Mouse (Mus musculus) yolk sac, embryonic 10.5 days (tissue): ENCODE data around the gene Selplg.
"Not testable (repeated sequence)": the region's sequence is repeated elsewhere in the genome, so short reads cannot be mapped to it uniquely, and the experiment has no call there.

Experiments
- DNase-seq: peaks from one replicate; pipeline ENCODE4 v3.0.0-alpha.2; 2017; ENCODE audit warnings: low spot score

Selplg gene

DNA sequence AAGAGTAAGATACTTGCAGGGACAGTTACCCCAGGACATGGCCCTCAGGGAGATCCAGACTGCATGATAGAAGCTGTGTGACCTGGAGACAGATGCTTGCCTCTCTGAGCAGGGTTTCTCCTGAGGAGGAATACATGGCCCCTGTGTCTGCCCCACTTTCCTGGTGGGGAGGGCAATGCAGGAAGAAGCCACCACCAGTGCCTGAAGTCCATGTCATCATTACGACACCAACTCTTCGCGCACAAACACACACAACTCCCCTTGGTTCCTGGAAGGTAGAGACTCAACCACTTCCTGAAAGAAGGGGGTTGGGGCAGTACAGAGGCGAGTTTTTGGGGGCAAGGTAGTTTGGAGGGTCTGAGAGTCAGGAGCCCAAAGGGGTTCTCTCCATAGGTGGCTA is 8.2 kb downstream of the Selplg start:
- no peak for DNase-seq

DNA sequence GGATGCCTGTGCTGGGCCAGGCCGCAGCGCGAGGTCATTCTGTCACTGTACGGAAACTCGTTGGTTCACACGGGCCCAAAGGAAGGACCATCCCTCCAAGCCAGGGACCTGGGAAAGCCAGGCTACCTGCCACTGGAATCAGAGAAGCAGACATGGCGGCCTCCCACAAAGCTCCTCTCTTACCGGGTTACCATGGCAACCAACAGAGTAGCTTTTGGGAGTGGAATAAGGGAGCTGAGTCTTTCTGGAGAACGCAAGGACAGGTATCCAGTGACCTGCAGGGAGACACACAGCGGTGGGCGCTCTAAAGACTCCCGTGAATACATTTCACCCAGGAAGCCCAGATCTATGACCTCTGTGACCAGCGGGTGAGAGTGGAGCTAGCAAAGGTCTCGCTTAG is 13.9 kb downstream of the Selplg start:
- no peak for DNase-seq

DNA sequence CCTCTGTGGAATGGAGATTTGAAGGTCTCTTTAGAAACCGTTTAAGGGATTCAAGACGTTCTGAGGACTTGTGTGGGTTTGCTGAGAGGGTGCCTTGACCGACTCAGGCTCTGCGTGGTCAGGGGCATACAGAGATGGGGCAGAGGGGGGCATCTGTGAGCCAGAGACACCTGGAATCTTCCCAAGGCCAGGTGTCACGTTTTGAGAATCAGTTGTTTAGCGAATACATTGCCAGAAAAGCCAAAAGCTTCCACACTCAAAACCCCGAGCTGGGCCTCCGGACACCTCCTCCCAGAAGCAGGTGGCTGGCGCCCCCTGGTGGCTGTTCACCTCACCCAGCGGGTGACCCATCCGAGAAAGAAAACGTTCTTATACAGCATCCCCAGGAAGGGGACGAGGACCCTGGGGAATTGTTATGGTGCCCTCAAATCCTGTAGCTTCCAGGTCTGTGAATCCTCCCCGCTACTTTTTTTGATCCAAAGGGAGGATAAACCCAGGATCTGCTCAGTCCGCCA is 16.7 kb downstream of the Selplg start:
- peak; percentile 64 for DNase-seq

DNA sequence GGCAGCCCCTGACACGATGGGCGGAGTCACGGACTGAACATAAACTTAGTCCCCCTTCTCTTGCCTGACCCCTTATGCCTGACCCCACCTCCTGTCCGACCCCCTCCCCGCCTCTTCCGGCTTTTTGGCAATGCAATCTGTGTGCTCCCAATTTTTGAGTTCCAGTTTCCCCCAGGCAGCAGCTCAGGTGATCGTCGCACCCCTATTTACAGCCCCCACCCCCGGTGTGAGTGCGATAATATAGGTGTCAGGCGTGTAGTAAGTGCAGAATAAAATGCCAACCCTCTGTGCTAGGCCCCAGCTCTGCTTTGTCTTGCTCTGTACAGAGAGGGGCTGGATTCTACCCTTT is 17.4 kb downstream of the Selplg start:
- no peak for DNase-seq

DNA sequence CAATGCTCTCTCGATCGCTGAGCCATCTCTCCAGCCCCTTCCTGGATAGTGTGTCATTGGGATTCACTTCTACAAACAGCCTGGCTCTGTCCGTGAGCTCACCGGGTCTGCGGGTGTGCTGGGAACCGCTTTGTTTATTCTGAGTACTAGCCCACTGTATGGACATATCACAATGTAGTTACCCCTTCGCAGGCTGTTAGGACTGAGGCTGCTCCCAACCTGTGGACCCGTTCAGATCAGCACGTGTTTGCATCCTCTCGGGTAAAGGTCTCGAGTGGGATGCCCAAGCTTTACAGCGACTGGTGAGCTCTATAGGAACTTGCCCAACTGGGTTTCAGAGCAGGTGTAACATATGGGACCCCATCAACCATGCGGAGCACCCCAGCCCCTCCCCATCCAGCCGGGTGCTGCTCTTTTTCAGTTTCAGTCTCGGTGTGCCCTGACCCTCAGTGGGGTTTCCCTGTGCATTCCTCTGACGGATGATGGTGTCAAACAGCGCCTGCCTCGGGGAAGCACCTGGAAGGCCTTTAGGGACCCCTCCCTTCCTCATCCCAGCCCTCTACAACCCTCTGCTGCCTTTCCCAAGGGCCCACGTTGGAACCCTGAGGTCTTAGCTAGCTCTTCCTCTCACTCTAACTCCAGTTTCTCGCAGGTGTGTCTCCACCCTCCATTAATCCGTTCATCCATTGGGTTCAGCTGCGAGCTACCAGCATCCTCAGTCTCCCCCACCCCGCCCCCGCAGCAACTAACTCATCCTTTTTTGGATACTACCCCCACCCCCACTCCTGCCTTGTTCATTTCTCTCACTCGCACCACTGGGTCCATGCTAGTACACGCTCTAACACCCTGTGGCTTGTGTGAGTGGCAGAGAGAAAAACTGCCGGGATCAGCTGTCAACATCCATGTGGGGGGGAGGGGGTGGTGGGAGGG is 18.1 kb downstream of the Selplg start:
- DNase-seq = no peak

DNA sequence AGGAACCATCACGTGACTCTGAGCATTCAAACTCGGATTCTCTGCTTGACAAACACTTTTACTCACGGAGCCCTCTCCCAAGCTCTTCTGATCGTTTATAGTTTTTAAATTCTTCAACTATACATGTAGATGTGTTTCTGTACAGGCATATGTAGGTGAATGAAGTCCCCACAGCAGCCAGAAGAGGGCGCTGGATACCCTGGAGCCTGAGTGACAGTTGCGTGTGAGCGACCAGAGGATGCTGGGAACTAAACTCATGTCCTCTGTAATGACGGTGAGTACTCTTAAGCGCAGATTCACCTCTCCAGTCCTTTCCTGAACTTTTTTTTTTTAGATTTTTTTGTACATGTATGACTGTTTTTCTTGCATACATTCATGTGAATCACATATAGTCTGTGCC is 18.8 kb downstream of the Selplg start:
- DNase-seq = no peak

DNA sequence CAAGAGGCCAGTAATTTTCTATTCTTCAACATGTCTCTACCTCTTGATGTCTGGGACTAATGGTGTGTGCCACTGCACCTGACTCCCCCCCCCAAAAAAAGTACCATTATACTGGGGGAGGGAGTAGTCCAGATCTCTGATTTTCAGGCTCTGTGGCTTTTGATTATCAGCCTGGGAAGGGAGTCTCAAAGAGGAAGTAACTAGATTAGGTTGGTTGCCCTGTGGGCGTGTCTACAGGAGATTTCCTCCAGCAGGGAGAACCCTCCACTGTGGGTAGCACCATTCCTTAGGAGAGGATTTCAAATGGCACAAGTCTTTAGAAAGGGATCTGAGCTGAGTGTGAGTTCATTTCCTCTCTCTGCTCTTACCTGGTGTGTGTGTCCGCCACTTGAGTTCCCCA is 19.8 kb downstream of the Selplg start:
- DNase-seq = no peak

DNA sequence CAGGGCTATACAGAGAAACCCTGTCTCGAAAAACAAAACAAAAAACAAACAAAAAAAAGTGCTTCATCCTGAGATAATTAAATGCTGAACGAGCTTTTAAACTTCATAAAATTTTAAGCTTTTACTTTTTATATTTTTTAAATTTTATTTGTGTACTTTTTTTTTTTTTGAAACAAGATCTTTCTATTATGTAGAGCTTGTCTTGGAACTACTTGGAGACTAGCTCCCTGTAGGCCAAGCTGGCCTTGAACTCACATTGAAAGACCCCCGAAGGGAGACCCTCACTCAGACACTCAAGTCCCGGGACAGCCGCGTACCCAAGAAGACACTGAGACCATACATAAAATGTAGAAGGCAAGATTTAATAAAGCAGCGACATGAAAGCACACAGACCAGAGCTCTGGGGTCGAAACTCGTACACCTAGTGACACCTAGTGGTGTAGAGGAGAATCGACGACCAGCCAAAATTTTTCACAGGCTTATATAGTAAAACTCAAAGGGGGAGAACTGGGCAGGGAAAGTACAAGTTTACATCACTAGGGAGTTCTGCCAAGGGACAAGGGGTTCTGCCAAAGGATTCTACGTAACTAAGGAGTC is 20.5 kb downstream of the Selplg start:
- DNase-seq = not testable (repeated sequence)

DNA sequence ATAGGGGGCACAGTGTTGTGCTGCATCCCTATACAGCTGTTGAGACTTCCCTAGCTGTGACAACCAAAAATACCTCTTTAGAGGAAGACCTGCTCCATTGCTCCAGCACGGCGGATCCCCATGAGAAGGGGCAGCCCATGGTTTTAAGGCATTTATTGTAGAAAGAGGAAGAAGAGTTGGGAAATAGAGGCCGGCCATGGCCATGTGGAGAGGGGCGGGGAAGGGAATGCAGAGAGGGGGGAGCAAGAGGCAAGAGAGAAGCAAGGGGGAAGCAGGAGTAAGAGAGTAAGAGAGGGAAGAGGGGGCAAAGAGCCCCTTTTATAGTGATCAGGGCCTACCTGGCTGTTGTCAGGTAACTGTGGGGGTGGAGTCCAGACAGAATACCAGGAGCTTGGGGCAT is 22.3 kb downstream of the Selplg start:
- DNase-seq = no peak

DNA sequence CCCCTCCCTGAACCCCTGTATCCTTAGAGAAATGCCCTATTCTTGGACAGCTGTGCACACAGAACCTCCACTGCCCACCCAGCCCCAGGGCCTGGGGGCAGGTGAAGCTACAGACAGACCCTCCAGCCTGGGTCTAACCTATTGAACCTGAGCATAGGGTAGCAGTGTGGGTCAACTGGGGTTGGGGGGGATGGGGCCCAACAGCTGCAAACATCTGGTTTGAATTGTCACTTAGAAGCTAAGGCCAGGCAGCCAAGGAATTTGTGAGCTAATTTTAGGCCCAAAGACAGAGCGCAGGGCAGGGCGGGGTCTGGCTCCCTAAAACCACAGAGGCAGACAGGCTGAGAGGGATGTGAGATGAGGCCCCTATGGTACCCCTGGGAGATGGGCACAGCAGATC is 24.3 kb downstream of the Selplg start:
- DNase-seq = no peak

DNA sequence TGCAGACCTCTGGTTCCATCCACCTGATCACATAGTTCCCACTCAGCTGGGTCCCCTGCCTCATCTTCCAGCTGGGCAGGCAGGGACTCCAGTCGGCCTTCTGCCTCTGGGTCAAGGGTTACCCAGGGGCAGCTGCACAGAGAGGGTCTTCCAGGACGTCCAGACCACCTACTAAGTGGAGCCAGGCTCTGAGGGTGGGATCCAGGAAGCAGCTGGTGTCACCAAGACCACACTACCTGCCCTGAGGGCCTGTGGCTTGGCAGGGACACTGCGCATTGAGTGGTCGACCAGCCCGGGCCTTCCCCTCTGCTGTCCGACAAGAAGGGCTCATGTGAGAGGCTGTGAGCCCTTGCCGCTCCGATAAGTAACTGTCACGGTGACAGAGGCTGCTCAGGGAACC is 24.7 kb downstream of the Selplg start:
- DNase-seq = no peak

DNA sequence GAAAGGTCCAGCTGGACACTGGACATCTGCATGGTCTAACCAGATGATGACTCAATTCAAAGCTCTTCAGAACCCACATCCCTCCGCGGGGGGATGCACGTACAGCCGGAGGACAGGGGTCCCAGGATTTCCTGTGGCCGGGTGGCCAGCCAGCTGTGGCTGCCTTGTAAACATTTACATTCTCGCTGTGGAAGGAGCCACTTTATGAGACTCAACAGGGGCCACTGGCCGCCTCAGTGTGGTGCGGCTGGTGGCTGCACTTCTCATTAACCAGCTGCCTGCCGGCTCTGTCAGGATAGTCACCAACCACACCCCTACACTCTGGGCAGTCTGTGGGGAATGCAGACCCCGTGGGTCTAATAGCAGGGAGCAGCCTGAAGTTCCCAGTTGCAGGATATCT is 26.0 kb downstream of the Selplg start:
- no peak for DNase-seq

DNA sequence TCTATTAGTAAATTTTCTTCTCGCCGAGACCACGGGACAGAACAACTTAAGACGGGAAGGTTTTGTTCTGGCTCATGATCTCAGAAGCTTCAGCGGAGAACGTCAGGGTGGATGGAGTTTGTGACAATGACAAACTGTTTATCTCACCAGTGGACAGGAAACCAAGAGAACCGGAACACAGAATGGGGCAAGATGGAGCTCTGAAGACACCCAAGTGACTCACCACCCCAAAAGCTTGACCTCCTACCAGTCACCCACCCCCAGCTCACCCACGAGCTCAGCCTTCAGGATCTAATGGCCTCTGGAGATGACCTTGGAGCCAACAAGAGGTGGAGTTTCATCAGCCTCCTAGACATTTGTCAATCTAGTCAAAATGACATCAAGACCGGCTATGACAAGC is 27.1 kb downstream of the Selplg start:
- DNase-seq = no peak

DNA sequence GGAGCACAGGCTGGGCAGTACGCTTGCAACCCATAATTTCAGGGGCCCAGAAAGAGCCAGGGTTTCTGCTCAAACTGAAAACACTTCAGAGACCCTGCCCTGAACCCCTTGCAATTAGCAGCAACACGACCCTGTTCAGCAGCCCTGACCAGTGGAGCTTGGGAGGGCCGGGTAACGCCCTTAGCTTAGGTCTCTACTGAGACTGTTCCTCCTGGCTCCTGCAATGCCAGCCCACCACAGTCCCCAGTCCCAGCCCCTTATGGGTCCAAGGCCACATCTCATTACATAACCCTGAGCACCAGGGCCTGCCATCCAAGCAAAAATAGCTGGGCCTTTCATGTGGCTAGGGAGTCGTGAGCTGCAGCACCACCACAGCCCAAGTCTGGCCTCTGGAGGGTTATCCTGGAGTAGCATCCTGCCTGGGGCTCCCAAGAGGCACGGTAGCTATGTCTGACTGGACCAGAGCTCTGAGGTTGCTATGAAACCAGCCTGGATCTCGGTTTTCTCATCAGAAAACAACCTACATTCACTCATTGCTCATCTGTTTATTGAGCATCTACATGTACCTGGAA is 28.0 kb downstream of the Selplg start:
- no peak for DNase-seq

DNA sequence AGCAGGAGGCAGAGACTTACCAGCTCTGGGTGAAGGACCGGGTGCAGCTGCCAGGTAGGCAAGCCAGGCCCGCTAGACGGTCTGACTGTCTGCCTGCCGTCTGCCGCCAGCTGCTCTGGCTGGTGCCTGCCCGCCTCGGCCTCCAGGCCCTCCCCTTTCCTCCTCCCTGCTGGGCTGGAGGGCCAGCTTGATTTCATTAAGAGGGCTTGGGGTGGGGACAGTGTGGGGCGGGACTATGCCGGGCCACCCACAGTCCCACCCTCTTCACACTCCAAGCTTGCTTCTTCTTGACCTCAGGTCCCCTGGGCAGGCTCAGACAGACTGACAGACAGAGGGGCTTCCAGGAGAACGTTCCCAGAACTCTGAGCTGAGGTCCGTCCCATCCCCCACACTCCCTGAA is 32.2 kb downstream of the Selplg start, which contains the start of gene Tmem119:
Gene Tmem119, minus strand, starts transcription at position 237 of the 400 bp plus-strand sequence.
- peak; percentile 70 for DNase-seq

DNA sequence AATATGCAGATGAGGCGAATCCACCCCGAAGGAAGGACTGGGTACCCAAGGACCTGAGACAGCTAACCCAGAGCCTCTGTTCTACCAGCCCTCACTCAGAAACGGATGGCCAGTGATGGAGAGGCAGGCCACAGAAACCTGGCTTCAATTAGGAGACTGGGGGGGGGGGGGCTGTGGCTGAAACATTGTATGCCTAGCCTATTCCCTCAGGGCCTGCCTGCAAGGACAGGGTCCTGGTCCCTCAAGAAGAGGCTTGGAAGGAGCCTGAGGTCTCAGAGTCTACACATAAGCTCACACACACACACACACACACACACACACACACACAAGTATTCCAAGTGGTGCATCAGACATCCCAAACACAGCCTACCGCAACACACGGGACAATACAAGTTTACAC is 32.8 kb downstream of the Selplg start:
- no peak for DNase-seq

DNA sequence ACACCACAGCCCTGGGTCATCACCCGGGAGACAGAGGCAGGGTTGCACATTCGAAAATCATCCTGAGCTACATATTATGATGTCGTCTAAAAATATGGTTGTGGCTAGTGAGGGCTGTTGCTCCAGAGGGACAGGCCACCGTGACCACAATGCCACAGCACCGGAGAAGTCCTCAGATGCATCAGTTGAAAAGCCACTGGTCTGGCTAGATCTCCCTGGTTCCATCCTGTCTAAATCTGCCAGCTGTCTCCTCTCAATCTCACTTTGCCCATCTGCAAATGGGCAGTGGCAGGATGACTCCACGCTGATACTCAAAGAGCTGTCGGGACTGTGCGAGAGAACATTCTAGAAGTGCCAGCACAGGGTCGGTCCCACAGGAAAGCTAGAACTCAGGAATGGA is 33.9 kb downstream of the Selplg start:
- DNase-seq = no peak

DNA sequence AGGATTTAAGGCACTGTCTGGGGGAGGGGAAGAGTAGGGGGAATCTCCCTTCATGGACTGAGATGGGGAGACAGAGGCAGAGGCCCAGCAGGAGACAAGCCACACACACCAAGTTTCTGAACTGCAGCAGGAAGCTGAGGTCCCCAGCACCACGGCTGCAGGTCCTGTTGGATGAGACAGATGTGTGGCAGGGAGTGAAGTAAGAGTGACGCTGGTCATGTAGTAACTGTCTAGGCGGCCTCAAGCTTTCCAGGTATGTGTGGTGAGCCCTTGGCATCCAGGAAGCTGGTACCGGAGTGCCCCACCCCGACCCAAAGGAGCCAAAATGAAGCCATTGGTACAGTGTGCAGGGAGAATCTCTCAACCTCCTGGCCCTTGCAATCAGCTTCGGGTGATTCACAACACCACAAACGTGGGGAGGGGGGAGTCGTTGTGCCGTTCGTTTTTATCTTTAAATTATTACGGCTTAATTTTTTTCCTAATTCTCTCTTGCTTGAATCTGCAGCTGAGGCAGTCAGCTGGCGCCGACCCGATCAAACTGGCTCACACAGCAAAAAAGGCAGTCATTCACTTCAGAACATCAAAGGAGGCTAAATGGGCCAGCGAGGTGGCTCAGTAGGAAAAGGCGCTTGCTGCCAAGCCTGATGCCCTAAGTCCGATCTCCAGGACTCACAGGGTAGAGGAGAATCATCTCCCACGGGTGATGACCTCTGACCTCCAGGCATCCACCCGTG is 35.1 kb downstream of the Selplg start:
- DNase-seq = no peak

DNA sequence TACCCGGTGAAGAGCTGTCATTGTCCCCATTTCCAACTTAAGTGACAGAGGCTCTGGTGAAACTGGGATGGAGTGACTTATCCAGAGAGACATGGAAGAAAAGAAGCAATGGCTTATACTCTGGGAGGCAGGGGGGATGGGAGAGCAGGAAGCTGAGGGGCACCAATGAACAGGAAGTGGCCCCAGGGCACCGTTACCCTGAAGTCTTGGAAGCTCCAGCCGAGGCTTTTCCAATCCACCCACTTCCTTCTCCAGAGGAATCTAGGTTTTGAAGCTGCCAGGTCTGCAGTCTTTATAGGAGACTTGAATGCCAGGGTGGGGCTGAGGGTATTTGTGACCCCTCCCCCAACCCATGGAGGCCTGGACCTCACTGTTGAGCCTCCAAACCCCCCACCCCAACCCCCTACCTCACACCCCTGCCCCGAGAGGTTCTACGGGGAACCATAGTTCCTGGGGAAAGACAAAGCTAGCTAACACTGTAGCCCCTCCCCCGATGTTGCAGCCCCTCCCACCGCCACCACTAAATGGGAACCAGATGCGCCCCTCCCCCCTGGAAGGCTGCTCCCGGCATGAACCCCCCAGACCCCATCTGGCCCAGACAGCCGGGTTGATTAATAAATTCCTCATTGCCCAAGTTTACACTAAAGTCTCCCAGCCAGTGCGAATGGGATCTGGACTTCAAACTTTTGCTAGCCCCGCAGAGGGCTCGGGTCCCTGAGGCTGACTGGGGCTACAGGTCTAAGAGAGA is 35.9 kb downstream of the Selplg start:
- peak; percentile 66 for DNase-seq

DNA sequence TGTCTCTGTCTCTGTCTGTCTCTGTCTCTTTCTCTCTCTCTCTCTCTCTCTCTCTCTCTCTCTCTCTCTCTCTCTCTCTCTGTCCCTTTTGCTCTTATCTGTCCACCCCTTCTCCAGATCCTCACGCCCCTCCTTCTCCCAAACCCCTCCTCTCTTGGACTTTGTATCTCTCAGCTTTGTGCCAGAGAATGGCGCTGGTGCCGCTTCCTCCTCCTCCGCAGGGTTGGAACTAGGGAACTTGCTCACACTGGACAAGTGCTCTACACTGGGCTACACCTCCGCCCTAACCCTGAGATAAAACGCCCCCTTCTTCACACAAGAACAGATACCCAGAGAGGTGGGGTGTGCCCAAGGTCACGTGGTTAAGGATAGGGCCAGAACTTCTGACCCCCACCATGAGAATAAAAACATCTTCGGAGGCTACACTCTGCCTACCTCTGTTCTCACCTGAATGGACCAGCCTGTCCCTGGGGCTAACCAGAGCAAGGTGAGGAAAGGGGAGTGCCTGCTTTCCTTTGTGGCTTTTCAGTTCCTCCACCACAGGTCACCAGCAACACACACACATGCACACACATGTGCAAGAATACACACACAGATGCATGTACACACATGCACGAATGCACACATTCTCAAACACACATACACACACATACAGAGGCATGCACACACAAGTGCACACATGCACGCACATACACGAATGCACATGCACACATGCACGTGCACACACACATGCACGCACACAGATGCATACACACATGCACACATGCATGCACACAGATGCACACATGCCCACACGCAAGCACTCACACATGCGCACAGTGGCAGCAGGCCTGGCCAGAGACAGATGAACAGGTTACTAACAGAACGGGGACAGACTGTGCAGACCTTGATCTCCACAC is 41.0 kb downstream of the Selplg start:
- DNase-seq = peak; percentile 76
